Mouse (Mus musculus) kidney, adult 2 months (tissue): ENCODE measurements around the gene Elovl5. TPM values are rescaled to one million over a fixed set of nuclear protein-coding genes. Genes with fewer than 3 reads are reported as not detected.

Experiments used
- DNase-seq: peaks from one replicate; pipeline ENCODE4 v3.0.0; 2021
- H3K27ac ChIP-seq: fragments of 200-500 bp; 2 replicates; pipeline ENCODE4 v1.5.1; 2012; ENCODE audit warnings: low read depth, low read length, control low read depth, inconsistent platforms; ENCODE audit not compliant: insufficient read depth
- H3K27me3 ChIP-seq: fragments of 200-500 bp; replicated peaks from 2 replicates; pipeline ENCODE4 v1.6.1; 2012; ENCODE audit warnings: mild to moderate bottlenecking, moderate library complexity, low read length, inconsistent platforms; ENCODE audit not compliant: control insufficient read depth, insufficient read depth
- H3K36me3 ChIP-seq: fragments of 200-500 bp; 2 replicates; pipeline ENCODE4 v1.6.1; 2012; ENCODE audit warnings: mild to moderate bottlenecking, moderate library complexity, low read length, inconsistent platforms; ENCODE audit not compliant: control insufficient read depth, insufficient read depth
- H3K4me1 ChIP-seq: fragments of 200-500 bp; 2 replicates; pipeline ENCODE4 v1.6.1; 2011; ENCODE audit warnings: low read length; ENCODE audit not compliant: control insufficient read depth, insufficient read depth
- H3K4me3 ChIP-seq: fragments of 200-500 bp; 2 replicates; pipeline ENCODE4 v1.5.1; 2011; ENCODE audit warnings: mild to moderate bottlenecking, low read depth, low read length, control low read depth; ENCODE audit not compliant: insufficient read depth
- CTCF ChIP-seq: fragments of 200-500 bp; conservative IDR thresholded peaks from 2 replicates; pipeline ENCODE4 v1.5.1; 2011; ENCODE audit warnings: low read depth, mild to moderate bottlenecking, control low read depth, low read length, moderate library complexity, mixed read lengths; ENCODE audit not compliant: insufficient read depth, insufficient read length
- POLR2A ChIP-seq: fragments of 200-500 bp; IDR thresholded peaks from one replicate; pipeline ENCODE4 v1.6.1; 2011; ENCODE audit warnings: low read depth, low read length, control low read depth
- WGBS: fragments of 180-500 bp; shearing (Covaris S2); methylation state at CpG from one replicate; pipeline ENCODE4 v1.1.7; 2018; 5-methylcytosine and 5-hydroxymethylcytosine counted together
- polyA plus RNA-seq: library from polyadenylated mRNA; depleted of rRNA; stranded (reverse); fragments of >200 nt; gene quantifications from 2 replicates; pipeline ENCODE4 v1.2.3, GENCODE M21; 2012

Elovl5 gene
- polyA plus RNA-seq, 1 experiment: 70.0 TPM

- 52% methylated on average over 3 of the region's 3 CpGs for WGBS
- no peaks in the 10 kb centered on the region for H3K36me3 ChIP-seq
- H3K27me3 ChIP-seq: no peaks in the 10 kb centered on the region
- no peak overlapping the region for H3K27ac ChIP-seq
- H3K4me3 ChIP-seq: no peak overlapping the region
- peaks cover 13% of the 10 kb centered on the region; the same call in 1 of the 2 replicates for H3K4me1 ChIP-seq
- no peak for DNase-seq
- TF ChIP-seq POLR2A: no peak
- no peak for TF ChIP-seq CTCF
Observed at GRCm38 (mm10) chr9:77920481-77920880, 3.3 kb downstream of the Elovl5 start.

- WGBS: 56% methylated on average over 17 of the region's 18 CpGs
- Histone ChIP-seq H3K27me3 (no peaks in the 10 kb centered on the region), H3K4me1 (peaks cover 13% of the 10 kb centered on the region; the same call in 1 of the 2 replicates), H3K36me3 (no peaks in the 10 kb centered on the region), H3K27ac (no peak overlapping the region), H3K4me3 (peak overlapping the region; percentile 15)
- no peak for DNase-seq
- TF ChIP-seq POLR2A: no peak
- no peak for TF ChIP-seq CTCF
Observed at GRCm38 (mm10) chr9:77921366-77922260, 4.4 kb downstream of the Elovl5 start.

GRCm38 (mm10) chr9:77923774-77924173 lies 6.6 kb downstream of the Elovl5 start:
- no peak for DNase-seq
- H3K36me3 ChIP-seq: no peaks in the 10 kb centered on the region
- H3K27ac ChIP-seq: no peak overlapping the region
- H3K4me3 ChIP-seq: no peak overlapping the region
- peaks cover 21% of the 10 kb centered on the region; the same call in 1 of the 2 replicates for H3K4me1 ChIP-seq
- TF ChIP-seq CTCF: no peak
- WGBS: 71% methylated on average over 8 of the region's 8 CpGs
- no peaks in the 10 kb centered on the region for H3K27me3 ChIP-seq

GRCm38 (mm10) chr9:77924199-77924598 lies 7.0 kb downstream of the Elovl5 start:
- H3K27me3 ChIP-seq: no peaks in the 10 kb centered on the region
- peak; percentile 26 for DNase-seq
- 53% methylated on average over 11 of the region's 11 CpGs for WGBS
- no peak overlapping the region for H3K27ac ChIP-seq
- no peak overlapping the region for H3K4me3 ChIP-seq
- no peak for TF ChIP-seq CTCF
- TF ChIP-seq POLR2A: no peak
- H3K4me1 ChIP-seq: peaks cover 21% of the 10 kb centered on the region; the same call in 1 of the 2 replicates
- H3K36me3 ChIP-seq: no peaks in the 10 kb centered on the region

GRCm38 (mm10) chr9:77926151-77926550 lies 9.0 kb downstream of the Elovl5 start:
- no peak for DNase-seq
- TF ChIP-seq POLR2A: no peak
- no peak for TF ChIP-seq CTCF
- Histone ChIP-seq H3K27ac (no peak overlapping the region), H3K36me3 (no peaks in the 10 kb centered on the region), H3K27me3 (no peaks in the 10 kb centered on the region), H3K4me1 (peaks cover 27% of the 10 kb centered on the region), H3K4me3 (no peak overlapping the region)
- WGBS: 83% methylated on average over 8 of the region's 8 CpGs

- no peak for TF ChIP-seq POLR2A
- no peak for TF ChIP-seq CTCF
- Histone ChIP-seq H3K4me1 (peaks cover 27% of the 10 kb centered on the region), H3K27me3 (no peaks in the 10 kb centered on the region), H3K27ac (no peak overlapping the region), H3K4me3 (no peak overlapping the region), H3K36me3 (no peaks in the 10 kb centered on the region)
- DNase-seq: no peak
- 92% methylated on average over 5 of the region's 5 CpGs for WGBS
Observed at GRCm38 (mm10) chr9:77926911-77927310, 9.7 kb downstream of the Elovl5 start.

GRCm38 (mm10) chr9:77927431-77927830 lies 10.3 kb downstream of the Elovl5 start:
- Histone ChIP-seq H3K27ac (no peak overlapping the region), H3K4me3 (no peak overlapping the region), H3K4me1 (peaks cover 27% of the 10 kb centered on the region), H3K36me3 (no peaks in the 10 kb centered on the region), H3K27me3 (no peaks in the 10 kb centered on the region)
- WGBS: 38% methylated on average over 6 of the region's 6 CpGs
- DNase-seq: no peak
- TF ChIP-seq POLR2A (no peak), CTCF (no peak)
